Mouse (Mus musculus): ENCODE data around the gene Vps16. TPM values are rescaled to one million over a fixed set of nuclear protein-coding genes. Genes with fewer than 3 reads are reported as not detected.

Gene Vps16
- 23.9 TPM for polyA plus RNA-seq (2014; fragmentation: Illumina TruSeq; extraction: RNeasy Lipid Tissue Mini Kit (QIAGEN cat#74804); ENCODE audit: low read depth, low replicate concordance)

GRCm38 (mm10) chr2:130424126-130424853 is at the start of gene Vps16, which contains the start of gene Pced1a:
Gene Vps16 (plus strand): TSS chr2:130424339.
Gene Pced1a (minus strand): TSS chr2:130424701.

GRCm38 (mm10) chr2:130397186-130397985 is 26.8 kb upstream of the Vps16 start, which contains the start of gene Cpxm1:
Gene Cpxm1 (minus strand): TSS chr2:130397574.

GRCm38 (mm10) chr2:130404939-130405338 is 19.2 kb upstream of the Vps16 start, which contains the start of the genes Gm28372 and 1700020A23Rik:
Gene Gm28372 (plus strand): TSS chr2:130405239.
Gene 1700020A23Rik (plus strand): TSS chr2:130405259.

GRCm38 (mm10) chr2:130406178-130406577 is 18.0 kb upstream of the Vps16 start, which contains the start of gene Tmem239:
Gene Tmem239 (plus strand): TSS chr2:130406478.

GRCm38 (mm10) chr2:130449794-130450433 is 25.8 kb downstream of the Vps16 start, which contains the start of gene Ptpra:
Gene Ptpra (plus strand): TSS chr2:130450278.

Other genes with a start within 250 kb of the Vps16 start
- 15.5 TPM for gene Snrpb, start 244.9 kb upstream of the Vps16 start, polyA plus RNA-seq (2014; fragmentation: Illumina TruSeq; extraction: RNeasy Lipid Tissue Mini Kit (QIAGEN cat#74804); ENCODE audit: low read depth, low replicate concordance)
- gene Tmc2, start 229.1 kb upstream of the Vps16 start, polyA plus RNA-seq (2014; fragmentation: Illumina TruSeq; extraction: RNeasy Lipid Tissue Mini Kit (QIAGEN cat#74804); ENCODE audit: low read depth, low replicate concordance), result not detected
- 87.1 TPM for gene Nop56, start 149.9 kb upstream of the Vps16 start, polyA plus RNA-seq (2014; fragmentation: Illumina TruSeq; extraction: RNeasy Lipid Tissue Mini Kit (QIAGEN cat#74804); ENCODE audit: low read depth, low replicate concordance)
- gene Idh3b, start 139.8 kb upstream of the Vps16 start, polyA plus RNA-seq (2014; fragmentation: Illumina TruSeq; extraction: RNeasy Lipid Tissue Mini Kit (QIAGEN cat#74804); ENCODE audit: low read depth, low replicate concordance), result 131 TPM
- 0.52 TPM for gene Ebf4, start 129.2 kb upstream of the Vps16 start, polyA plus RNA-seq (2014; fragmentation: Illumina TruSeq; extraction: RNeasy Lipid Tissue Mini Kit (QIAGEN cat#74804); ENCODE audit: low read depth, low replicate concordance)
- gene Cpxm1, start 26.8 kb upstream of the Vps16 start, polyA plus RNA-seq (2014; fragmentation: Illumina TruSeq; extraction: RNeasy Lipid Tissue Mini Kit (QIAGEN cat#74804); ENCODE audit: low read depth, low replicate concordance), result 0.29 TPM
- gene Gm28372, start 19.1 kb upstream of the Vps16 start, polyA plus RNA-seq (2014; fragmentation: Illumina TruSeq; extraction: RNeasy Lipid Tissue Mini Kit (QIAGEN cat#74804); ENCODE audit: low read depth, low replicate concordance), result not detected
- gene 1700020A23Rik, start 19.1 kb upstream of the Vps16 start, polyA plus RNA-seq (2014; fragmentation: Illumina TruSeq; extraction: RNeasy Lipid Tissue Mini Kit (QIAGEN cat#74804); ENCODE audit: low read depth, low replicate concordance), result not detected
- gene Tmem239, start 17.9 kb upstream of the Vps16 start, polyA plus RNA-seq (2014; fragmentation: Illumina TruSeq; extraction: RNeasy Lipid Tissue Mini Kit (QIAGEN cat#74804); ENCODE audit: low read depth, low replicate concordance), result not detected
- gene Pced1a, start 362 bp downstream of the Vps16 start, polyA plus RNA-seq (2014; fragmentation: Illumina TruSeq; extraction: RNeasy Lipid Tissue Mini Kit (QIAGEN cat#74804); ENCODE audit: low read depth, low replicate concordance), result 5.9 TPM
- gene Ptpra, start 25.9 kb downstream of the Vps16 start, polyA plus RNA-seq (2014; fragmentation: Illumina TruSeq; extraction: RNeasy Lipid Tissue Mini Kit (QIAGEN cat#74804); ENCODE audit: low read depth, low replicate concordance), result 196 TPM
- gene Mrps26, start 139.4 kb downstream of the Vps16 start, polyA plus RNA-seq (2014; fragmentation: Illumina TruSeq; extraction: RNeasy Lipid Tissue Mini Kit (QIAGEN cat#74804); ENCODE audit: low read depth, low replicate concordance), result 1.2 TPM
- not detected for gene Oxt, start 151.8 kb downstream of the Vps16 start, polyA plus RNA-seq (2014; fragmentation: Illumina TruSeq; extraction: RNeasy Lipid Tissue Mini Kit (QIAGEN cat#74804); ENCODE audit: low read depth, low replicate concordance)
- not detected for gene Avp, start 158.2 kb downstream of the Vps16 start, polyA plus RNA-seq (2014; fragmentation: Illumina TruSeq; extraction: RNeasy Lipid Tissue Mini Kit (QIAGEN cat#74804); ENCODE audit: low read depth, low replicate concordance)
- 32.5 TPM for gene Fastkd5, start 205.7 kb downstream of the Vps16 start, polyA plus RNA-seq (2014; fragmentation: Illumina TruSeq; extraction: RNeasy Lipid Tissue Mini Kit (QIAGEN cat#74804); ENCODE audit: low read depth, low replicate concordance)
- gene Ubox5, start 205.7 kb downstream of the Vps16 start, polyA plus RNA-seq (2014; fragmentation: Illumina TruSeq; extraction: RNeasy Lipid Tissue Mini Kit (QIAGEN cat#74804); ENCODE audit: low read depth, low replicate concordance), result 4.7 TPM
- gene Lzts3, start 218.5 kb downstream of the Vps16 start, polyA plus RNA-seq (2014; fragmentation: Illumina TruSeq; extraction: RNeasy Lipid Tissue Mini Kit (QIAGEN cat#74804); ENCODE audit: low read depth, low replicate concordance), result 2.3 TPM
- gene Ddrgk1, start 240.3 kb downstream of the Vps16 start, polyA plus RNA-seq (2014; fragmentation: Illumina TruSeq; extraction: RNeasy Lipid Tissue Mini Kit (QIAGEN cat#74804); ENCODE audit: low read depth, low replicate concordance), result 16.0 TPM
- gene Itpa, start 243.3 kb downstream of the Vps16 start, polyA plus RNA-seq (2014; fragmentation: Illumina TruSeq; extraction: RNeasy Lipid Tissue Mini Kit (QIAGEN cat#74804); ENCODE audit: low read depth, low replicate concordance), result 40.2 TPM